Mouse (Mus musculus) cerebral cortex, adult 2 months (tissue): Measurements from ENCODE around the gene Gm49601.

Experiments
- WGBS: fragments of 180-500 bp; shearing (Covaris S2); methylation state at CpG from one replicate; pipeline ENCODE4 v1.1.7; 2018; 5-methylcytosine and 5-hydroxymethylcytosine counted together

Gm49601 gene

GRCm38 (mm10) chr16:18626376-18626878 lies at the start of gene Gm49601:
Gene Gm49601, minus strand, starts transcription at chr16:18626427.
- under 1% methylated on average over 65 of the region's 65 CpGs for WGBS

- WGBS, result 91% methylated on average over 3 of the region's 3 CpGs
Observed at GRCm38 (mm10) chr16:18673005-18673404, 46.8 kb upstream of the Gm49601 start.

GRCm38 (mm10) chr16:18672027-18672426 lies 45.8 kb upstream of the Gm49601 start:
- WGBS, result 65% methylated on average over 5 of the region's 5 CpGs

- 82% methylated on average over 6 of the region's 6 CpGs for WGBS
Observed at GRCm38 (mm10) chr16:18669914-18670313, 43.7 kb upstream of the Gm49601 start.

GRCm38 (mm10) chr16:18658597-18658996 lies 32.4 kb upstream of the Gm49601 start:
- 89% methylated on average over 4 of the region's 4 CpGs for WGBS

- 60% methylated on average over 5 of the region's 5 CpGs for WGBS
Observed at GRCm38 (mm10) chr16:18655372-18656098, 29.3 kb upstream of the Gm49601 start.

- WGBS, result 86% methylated on average over 6 of the region's 6 CpGs
Observed at GRCm38 (mm10) chr16:18653290-18654160, 27.3 kb upstream of the Gm49601 start.

- WGBS, result 80% methylated on average over 3 of the region's 3 CpGs
Observed at GRCm38 (mm10) chr16:18649126-18649525, 22.9 kb upstream of the Gm49601 start.

- 74% methylated on average over 6 of the region's 6 CpGs for WGBS
Observed at GRCm38 (mm10) chr16:18645329-18645728, 19.1 kb upstream of the Gm49601 start.

GRCm38 (mm10) chr16:18644485-18644884 lies 18.3 kb upstream of the Gm49601 start:
- WGBS, result 66% methylated on average over 4 of the region's 4 CpGs

- WGBS, result 88% methylated on average over 11 of the region's 11 CpGs
Observed at GRCm38 (mm10) chr16:18643406-18643998, 17.3 kb upstream of the Gm49601 start.

GRCm38 (mm10) chr16:18642897-18643296 lies 16.7 kb upstream of the Gm49601 start:
- WGBS, result 79% methylated on average over 4 of the region's 4 CpGs

GRCm38 (mm10) chr16:18642291-18642690 lies 16.1 kb upstream of the Gm49601 start:
- 34% methylated on average over 7 of the region's 7 CpGs for WGBS

- WGBS, result 88% methylated on average over 1 of the region's 1 CpGs
Observed at GRCm38 (mm10) chr16:18639382-18639929, 13.2 kb upstream of the Gm49601 start.

- WGBS, result 73% methylated on average over 2 of the region's 2 CpGs
Observed at GRCm38 (mm10) chr16:18638396-18638795, 12.2 kb upstream of the Gm49601 start.

GRCm38 (mm10) chr16:18636804-18637203 lies 10.6 kb upstream of the Gm49601 start:
- 84% methylated on average over 3 of the region's 3 CpGs for WGBS

- WGBS, result 90% methylated on average over 5 of the region's 5 CpGs
Observed at GRCm38 (mm10) chr16:18636401-18636800, 10.2 kb upstream of the Gm49601 start.

- WGBS, result 28% methylated on average over 1 of the region's 1 CpGs
Observed at GRCm38 (mm10) chr16:18633333-18633732, 7.1 kb upstream of the Gm49601 start.

- 57% methylated on average over 2 of the region's 2 CpGs for WGBS
Observed at GRCm38 (mm10) chr16:18632816-18633215, 6.6 kb upstream of the Gm49601 start.

GRCm38 (mm10) chr16:18632059-18632458 lies 5.8 kb upstream of the Gm49601 start:
- WGBS, result 23% methylated on average over 3 of the region's 3 CpGs

GRCm38 (mm10) chr16:18631141-18631540 lies 4.9 kb upstream of the Gm49601 start:
- WGBS, result 49% methylated on average over 7 of the region's 7 CpGs

GRCm38 (mm10) chr16:18630291-18630690 lies 4.1 kb upstream of the Gm49601 start:
- WGBS, result 56% methylated on average over 5 of the region's 5 CpGs
